Mouse (Mus musculus) thymus, postnatal 36 days (tissue): ENCODE results near the gene Ugcg.

Source experiments
- DNase-seq, 2 experiments: peaks; one replicate each; pipeline ENCODE4 v3.0.0; 2022; ENCODE audit warnings: mixed read lengths in 2 of 2

Ugcg gene

DNA sequence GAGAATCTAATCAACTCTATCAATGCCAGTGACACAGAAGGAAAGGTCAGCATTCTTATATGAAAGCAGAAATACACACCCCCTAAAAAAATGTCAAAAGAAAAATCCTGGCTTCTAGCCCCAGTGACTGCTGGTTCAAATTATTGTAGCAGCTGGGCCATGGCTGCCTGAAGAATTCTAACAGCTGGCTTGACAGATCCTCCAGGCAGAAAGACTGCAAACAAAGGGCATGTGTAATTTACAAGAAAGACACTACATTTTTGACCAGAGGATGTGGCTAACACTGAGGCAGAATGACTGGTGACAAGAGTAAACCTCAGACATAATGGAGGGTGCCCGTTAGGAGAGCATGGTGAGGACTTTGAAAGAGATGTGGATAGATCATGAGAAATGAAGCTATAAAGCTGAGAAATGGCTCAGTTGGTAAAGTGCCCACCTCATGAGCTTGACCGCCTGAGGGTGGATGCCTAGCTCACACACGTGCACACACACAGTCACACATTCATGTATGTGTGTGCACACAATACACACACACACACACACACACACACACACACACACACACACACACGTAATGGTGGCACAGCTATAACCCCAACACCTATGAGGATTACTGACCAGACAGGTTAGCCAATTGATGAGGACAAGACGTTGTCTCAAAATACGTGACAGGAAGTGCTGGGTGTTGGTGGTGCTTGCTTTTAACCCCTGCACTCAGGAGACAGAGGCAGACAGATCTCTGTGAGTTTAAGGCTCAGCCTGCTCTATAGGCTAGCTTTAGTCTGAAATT, 42.4 kb downstream of the Ugcg start:
- no peak for DNase-seq

GRCm38 (mm10) chr4:59234014-59234413, 45.0 kb downstream of the Ugcg start:
- DNase-seq, result no peak

DNA sequence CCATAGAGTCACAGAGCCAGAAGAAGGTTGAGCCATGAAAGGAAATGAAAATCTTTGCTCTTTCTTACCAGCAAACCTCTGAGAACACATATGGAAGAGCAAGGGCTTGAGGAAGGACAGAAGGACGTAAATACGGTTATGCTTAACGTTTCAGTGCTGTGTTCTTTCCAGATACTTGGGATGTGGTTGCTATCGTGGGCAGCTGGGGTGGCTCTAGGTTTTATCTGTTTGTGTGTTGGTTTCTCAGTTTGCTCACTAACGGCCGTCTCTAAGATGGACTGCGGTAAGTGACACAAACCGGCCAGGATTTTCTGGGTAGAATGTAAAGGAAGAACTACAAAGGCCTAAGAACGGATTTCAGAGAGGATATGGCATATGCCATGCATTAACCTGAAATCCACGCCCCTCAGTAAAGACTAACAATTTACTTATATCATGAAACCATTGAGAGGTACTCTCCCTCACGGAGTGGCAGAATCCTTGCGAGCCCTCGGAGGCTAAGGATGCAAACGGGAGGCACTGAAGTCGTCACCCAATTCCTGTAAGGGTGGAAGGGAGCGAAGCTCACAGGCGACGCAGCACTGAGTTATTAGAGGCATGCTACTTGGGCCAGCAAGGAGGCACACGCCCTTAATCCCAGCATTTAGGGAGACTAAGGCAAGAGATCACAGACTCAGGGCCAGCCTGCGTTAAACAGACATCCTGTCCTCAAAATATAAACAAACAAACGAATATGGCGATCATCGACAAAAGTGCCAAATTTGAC, 45.6 kb downstream of the Ugcg start:
- no peak for DNase-seq

GRCm38 (mm10) chr4:59236362-59236761, 47.3 kb downstream of the Ugcg start:
- no peak for DNase-seq

GRCm38 (mm10) chr4:59238641-59239311, 49.7 kb downstream of the Ugcg start:
- no peak for DNase-seq

GRCm38 (mm10) chr4:59239312-59239728, 50.3 kb downstream of the Ugcg start:
- no peak for DNase-seq

DNA sequence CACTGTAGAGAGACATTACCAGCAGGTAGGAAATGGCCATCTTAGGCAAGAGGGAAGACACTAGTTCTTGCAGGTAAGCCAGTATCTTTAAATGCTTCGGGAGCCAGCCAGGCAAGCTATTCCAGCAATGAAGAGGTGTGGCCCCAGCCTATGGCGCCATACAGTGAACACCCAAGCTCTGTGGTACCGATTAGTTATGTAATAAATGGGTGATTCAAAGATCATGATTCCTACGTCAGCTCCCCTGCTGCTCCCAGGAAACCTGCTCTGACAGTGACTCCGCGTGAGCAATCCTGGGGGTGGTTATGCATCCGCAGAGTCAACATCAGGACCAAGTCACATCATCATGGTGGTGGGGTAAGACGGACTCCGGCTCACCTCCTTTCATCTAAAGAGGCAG, 51.1 kb downstream of the Ugcg start:
- DNase-seq, result no peak

GRCm38 (mm10) chr4:59241096-59241495, 52.0 kb downstream of the Ugcg start:
- no peak for DNase-seq

GRCm38 (mm10) chr4:59242221-59242620, 53.2 kb downstream of the Ugcg start:
- DNase-seq, result no peak

DNA sequence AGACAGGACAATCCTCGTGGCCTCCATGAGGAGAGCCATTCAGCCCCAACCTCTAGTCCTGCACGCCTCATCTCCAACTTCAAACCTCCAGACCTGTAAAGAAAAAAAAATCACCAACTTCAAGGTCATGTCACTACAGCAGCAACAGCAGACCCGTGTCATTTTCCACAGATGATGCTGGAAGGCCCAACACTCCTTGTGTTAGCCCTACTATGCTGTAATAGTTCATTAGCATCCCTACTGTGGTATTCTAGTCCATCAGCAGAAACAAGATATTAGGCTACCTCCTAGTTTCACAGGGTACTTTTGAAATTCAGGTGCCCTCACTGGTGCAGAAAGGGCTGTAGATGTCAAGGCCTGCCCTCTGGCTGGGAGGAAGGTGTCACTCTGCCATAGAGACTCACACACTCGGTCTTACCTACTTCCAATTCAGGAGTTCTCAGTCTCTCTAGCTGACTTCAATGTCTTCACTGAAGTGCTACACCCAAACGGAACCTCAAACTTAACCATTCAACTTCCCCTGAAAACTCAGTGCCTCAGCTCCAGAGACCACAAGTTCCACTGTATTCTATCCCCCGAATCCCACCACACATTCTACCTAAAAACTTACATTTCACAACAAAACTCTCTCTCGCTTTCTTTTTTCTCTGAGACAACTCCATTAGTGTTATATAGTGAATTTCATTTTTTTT, 54.9 kb downstream of the Ugcg start:
- no peak for DNase-seq

GRCm38 (mm10) chr4:59244791-59245555, 55.9 kb downstream of the Ugcg start:
- DNase-seq, result no peak

DNA sequence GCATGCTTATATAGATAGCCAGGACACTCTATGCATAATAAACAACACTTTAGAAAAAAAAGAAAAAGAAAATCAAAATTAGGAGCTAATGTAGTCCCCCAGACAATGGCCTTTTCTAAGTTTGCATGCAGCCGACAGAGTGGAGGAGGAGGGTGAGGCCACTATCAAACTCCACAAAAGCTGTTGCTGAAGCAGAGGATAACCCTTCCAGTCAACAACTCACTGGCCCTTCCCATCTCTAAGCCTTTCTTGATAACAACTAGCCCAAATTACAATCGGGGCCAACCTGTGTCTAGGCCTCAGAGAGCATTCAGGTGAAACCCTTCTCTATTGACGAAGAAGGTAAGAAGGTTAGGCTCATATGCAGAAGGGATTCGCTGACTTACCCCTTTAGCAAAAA, 56.7 kb downstream of the Ugcg start:
- DNase-seq, result no peak

DNA sequence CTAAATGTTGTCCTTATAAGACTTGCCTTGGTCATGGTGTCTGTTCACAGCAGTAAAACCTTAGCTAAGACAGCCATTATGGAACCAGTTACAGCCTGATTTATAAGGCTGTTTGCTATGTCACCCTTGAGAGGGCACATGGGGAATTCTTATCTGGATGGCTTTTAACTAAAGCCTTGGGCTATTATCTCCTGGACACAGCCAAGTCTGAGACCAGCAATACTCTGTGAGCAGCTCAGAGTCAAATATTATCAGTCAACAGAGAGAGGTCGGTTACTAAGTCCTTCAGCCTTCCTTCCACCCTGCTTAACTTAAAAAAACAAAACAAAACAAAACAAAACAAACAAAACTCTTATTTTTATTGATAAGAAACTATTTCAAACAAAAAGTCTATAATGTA, 58.5 kb downstream of the Ugcg start:
- DNase-seq, result no peak

DNA sequence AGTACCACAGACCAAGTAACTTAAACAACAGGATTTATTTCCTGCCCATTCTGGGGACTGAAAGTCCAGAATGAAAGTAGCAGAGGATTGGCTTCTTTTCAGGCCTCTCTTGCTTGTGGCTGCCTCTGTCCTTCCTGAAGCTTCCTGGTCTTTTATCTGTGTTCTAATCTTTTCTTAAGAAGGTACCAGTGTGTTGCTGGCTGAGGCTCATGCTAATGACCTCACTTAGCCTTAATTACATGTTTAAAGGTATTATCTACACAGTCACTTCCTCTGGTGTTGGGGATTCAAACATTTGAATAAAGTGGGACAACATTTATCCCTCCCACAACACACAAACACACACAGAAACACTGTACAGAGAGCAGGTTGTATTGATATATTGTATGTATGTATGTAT, 59.0 kb downstream of the Ugcg start:
- no peak for DNase-seq

DNA sequence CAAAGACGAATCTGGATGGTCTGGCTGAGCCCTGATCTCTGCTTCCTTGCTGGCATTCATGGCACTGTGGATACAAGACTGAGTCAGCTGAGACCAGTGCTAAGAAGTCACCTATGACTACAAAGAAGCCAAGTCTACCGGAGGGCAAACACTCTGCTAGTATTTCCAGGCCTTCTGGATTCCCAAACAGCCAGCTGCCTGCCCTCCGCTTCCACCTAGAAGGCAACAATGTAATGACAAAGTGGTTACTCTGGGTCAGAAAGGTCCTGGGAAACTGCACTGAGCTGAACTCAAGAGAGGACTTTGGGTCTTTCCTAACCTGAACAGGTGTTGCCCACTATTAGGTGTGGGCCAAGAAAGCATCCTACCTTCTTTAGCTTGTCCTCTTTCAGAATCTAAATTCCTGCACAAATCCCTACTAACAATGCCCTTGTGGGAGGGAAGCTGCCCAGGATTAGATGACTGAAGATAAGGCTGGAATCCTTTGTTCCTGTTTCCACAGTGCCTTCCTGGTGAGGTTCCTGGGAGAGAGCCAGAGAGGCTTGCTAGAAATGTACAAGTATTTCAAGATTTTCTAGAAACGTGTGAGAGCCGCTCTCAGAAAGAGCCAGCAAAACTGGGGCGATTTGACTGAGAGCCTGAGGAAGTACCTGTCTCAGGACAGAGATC, 63.5 kb downstream of the Ugcg start:
- DNase-seq, result no peak

GRCm38 (mm10) chr4:59253055-59253434, 64.0 kb downstream of the Ugcg start:
- no peak for DNase-seq

- DNase-seq, result no peak
These were observed 65.3 kb downstream of the Ugcg start for GRCm38 (mm10) chr4:59254397-59254796.

DNA sequence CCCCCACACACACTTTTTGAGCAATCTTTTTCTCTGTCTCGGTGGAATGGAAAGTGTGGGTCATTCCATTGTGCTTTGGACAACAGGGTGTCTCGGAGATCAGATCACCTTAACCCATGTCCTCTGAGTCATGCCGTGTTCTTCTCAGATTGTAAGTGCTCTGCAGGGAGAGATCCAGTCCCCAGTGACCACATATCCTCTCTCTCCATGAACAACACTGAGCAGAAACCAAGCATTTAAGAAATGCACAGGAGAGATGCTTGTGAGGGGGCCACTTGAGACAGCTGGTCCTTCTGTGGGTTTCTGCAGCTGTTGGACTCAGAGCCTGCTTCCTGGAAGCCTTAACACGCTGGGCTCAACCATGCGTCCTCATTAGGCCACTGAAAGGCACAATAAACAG, 66.9 kb downstream of the Ugcg start:
- no peak for DNase-seq

- no peak for DNase-seq
These were observed 68.8 kb downstream of the Ugcg start for GRCm38 (mm10) chr4:59257866-59258265.

GRCm38 (mm10) chr4:59258771-59259170, 69.7 kb downstream of the Ugcg start:
- no peak for DNase-seq

DNA sequence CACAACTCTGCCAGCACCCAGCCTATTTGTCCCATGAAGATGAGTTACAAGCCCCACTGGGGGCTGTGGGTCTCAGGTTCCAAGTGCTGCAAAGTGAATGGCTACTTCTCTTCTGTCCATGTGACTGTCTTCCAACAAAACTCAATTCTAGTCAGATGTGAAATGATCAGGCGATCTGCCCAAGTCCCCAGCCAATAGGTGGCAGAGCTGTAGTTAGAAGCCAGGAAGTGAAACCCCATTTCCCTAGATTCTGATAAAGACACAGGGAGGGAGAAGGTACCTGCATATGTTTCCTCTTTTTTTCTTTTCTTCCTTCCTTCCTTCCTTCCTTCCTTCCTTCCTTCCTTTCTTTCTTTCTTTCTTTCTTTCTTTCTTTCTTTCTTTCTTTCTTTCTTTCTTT, 70.7 kb downstream of the Ugcg start:
- no peak for DNase-seq
